Mouse (Mus musculus): Measurements from ENCODE around the gene Abhd17c.
"Not testable (repeated sequence)": the region's sequence is repeated elsewhere in the genome, so short reads cannot be mapped to it uniquely, and the experiment has no call there.

Gene Abhd17c

GRCm38 (mm10) chr7:84152821-84153220 is 1.1 kb upstream of the Abhd17c start:
- no peak for DNase-seq (ENCODE audit: low read depth)

GRCm38 (mm10) chr7:84152374-84152773 is 681 bp upstream of the Abhd17c start:
- DNase-seq (ENCODE audit: low read depth) = no peak

GRCm38 (mm10) chr7:84151960-84152334 is 254 bp upstream of the Abhd17c start:
- peak; percentile 96 for DNase-seq (ENCODE audit: low read depth)

GRCm38 (mm10) chr7:84150361-84151000 is 1.2 kb downstream of the Abhd17c start:
- no peak for DNase-seq (ENCODE audit: low read depth)

GRCm38 (mm10) chr7:84149821-84150220 is 1.9 kb downstream of the Abhd17c start:
- no peak for DNase-seq (ENCODE audit: low read depth)

- peak; percentile 44 for DNase-seq (ENCODE audit: low read depth)
Observed at GRCm38 (mm10) chr7:84148896-84149295, 2.8 kb downstream of the Abhd17c start.

GRCm38 (mm10) chr7:84147746-84148145 is 3.9 kb downstream of the Abhd17c start:
- DNase-seq (ENCODE audit: low read depth) = no peak

- DNase-seq (ENCODE audit: low read depth) = no peak
Observed at GRCm38 (mm10) chr7:84145633-84146032, 6.1 kb downstream of the Abhd17c start.

- peak; percentile 36 for DNase-seq (ENCODE audit: low read depth)
Observed at GRCm38 (mm10) chr7:84142736-84143473, 8.8 kb downstream of the Abhd17c start.

GRCm38 (mm10) chr7:84142196-84142595 is 9.5 kb downstream of the Abhd17c start:
- no peak for DNase-seq (ENCODE audit: low read depth)

GRCm38 (mm10) chr7:84139566-84139965 is 12.1 kb downstream of the Abhd17c start:
- no peak for DNase-seq (ENCODE audit: low read depth)

GRCm38 (mm10) chr7:84138731-84139130 is 13.0 kb downstream of the Abhd17c start:
- no peak for DNase-seq (ENCODE audit: low read depth)

GRCm38 (mm10) chr7:84137779-84138178 is 13.9 kb downstream of the Abhd17c start:
- DNase-seq (ENCODE audit: low read depth) = no peak

- DNase-seq (ENCODE audit: low read depth) = no peak
Observed at GRCm38 (mm10) chr7:84135799-84136700, 15.6 kb downstream of the Abhd17c start.

GRCm38 (mm10) chr7:84132704-84133103 is 19.0 kb downstream of the Abhd17c start:
- no peak for DNase-seq (ENCODE audit: low read depth)

GRCm38 (mm10) chr7:84131736-84132135 is 20.0 kb downstream of the Abhd17c start:
- DNase-seq (ENCODE audit: low read depth) = no peak

- no peak for DNase-seq (ENCODE audit: low read depth)
Observed at GRCm38 (mm10) chr7:84128661-84129060, 23.0 kb downstream of the Abhd17c start.

- DNase-seq (ENCODE audit: low read depth) = no peak
Observed at GRCm38 (mm10) chr7:84125730-84126129, 26.0 kb downstream of the Abhd17c start.

GRCm38 (mm10) chr7:84123651-84124050 is 28.0 kb downstream of the Abhd17c start:
- DNase-seq (ENCODE audit: low read depth) = not testable (repeated sequence)

GRCm38 (mm10) chr7:84121778-84122177 is 29.9 kb downstream of the Abhd17c start:
- DNase-seq (ENCODE audit: low read depth) = no peak

- no peak for DNase-seq (ENCODE audit: low read depth)
Observed at GRCm38 (mm10) chr7:84120142-84120760, 31.4 kb downstream of the Abhd17c start.

All from naive thymus-derived CD4-positive, alpha-beta T cell, adult 2 months (primary cell).